Mouse (Mus musculus): ENCODE measurements at regions not wholly inside any gene's neighbourhood (a gene's known extent, or its start where the extent isn't known, plus 50 kb on each side); places are given as distances from the start of the nearest gene placed in this dataset.

DNA sequence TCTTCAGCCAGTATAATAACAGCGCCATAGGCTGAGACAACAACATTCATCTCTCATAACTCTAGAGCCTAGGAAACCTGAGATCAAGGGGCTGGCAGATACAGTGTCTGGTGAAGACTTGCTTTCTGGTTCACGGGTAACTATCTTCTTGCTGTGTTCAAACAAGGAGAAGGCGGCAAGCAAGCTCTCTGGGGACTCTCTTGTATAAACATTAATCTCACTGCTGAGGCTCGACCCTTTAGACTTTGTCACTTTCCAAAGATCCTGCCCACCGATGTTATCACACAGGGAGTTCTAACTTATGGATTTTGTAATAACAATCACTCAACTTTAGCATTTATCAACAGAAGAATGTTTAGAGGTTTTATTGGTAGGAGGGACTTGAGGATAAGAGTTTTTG lies 233.6 kb upstream of the Fam160b2 start:
- TF ChIP-seq CTCF (IDR thresholded peaks at IDR 0.05; ENCODE audit: low read depth, low read length), result no peak
- TF ChIP-seq POLR2A (IDR thresholded peaks at IDR 0.05; ENCODE audit: insufficient read depth, low read length), result no peak
